Mouse (Mus musculus) heart, adult 11 months (tissue): ENCODE measurements around the gene March4.

Experiments used
- DNase-seq: peaks from one replicate; pipeline ENCODE4 v3.0.0; 2022

The March4 gene

DNA sequence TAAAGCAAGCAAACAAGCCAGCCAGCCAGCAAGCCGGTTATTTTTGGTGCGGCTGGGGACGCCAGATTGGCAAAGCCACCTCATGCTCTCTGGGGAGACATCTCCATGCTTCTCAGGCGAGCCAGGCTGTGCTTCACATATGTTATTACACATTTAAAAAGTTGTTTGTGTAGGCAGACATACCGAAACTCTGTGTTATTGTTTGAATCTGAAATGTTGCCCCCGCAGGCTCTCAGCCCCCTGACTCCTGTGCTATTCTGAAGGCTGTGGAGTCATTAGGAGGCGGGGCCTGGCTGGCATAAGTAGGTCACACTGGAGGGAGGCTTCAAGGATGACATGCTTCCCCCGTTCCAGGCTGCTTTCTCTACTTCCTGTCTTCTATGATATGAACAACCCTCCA is 97.6 kb downstream of the March4 start:
- DNase-seq, result no peak

DNA sequence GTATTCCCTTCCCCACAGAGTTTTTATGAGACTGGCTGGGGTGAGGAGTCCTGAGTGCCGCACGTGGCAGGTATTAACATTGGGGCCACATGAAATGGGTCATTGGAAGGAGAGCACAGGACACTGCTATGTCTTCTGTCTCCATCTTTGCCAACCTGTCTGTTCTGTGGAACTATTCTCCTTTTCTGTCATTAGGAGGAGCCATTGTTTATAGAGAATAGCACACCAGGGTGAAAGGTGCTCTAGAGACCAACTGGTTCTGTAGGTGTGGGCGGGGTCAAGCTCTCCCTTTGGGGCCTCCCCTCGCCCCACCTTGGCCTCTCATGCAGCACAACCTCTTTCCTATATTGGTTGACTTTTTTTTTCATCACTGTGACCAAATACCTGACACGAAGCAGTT is 99.8 kb downstream of the March4 start:
- no peak for DNase-seq

DNA sequence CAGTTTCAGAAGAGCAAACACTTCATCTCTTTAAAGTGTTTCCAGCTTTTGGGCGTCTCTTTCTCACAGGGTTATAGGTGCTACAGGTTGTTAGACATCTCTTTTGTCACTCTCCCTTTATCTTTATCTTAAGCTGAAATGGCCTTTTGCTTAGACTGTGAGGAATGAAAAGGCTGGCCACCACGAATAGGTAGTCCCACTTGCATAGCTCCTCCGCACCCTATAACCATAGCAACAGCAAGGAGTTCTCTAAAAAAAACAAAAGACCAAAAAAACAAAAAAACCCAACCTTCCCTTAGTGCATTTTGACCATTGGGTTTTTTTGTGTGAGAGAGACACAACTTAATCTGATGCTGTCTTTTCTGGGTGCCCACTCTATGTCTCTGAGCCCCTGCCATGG is 102.2 kb downstream of the March4 start:
- no peak for DNase-seq

DNA sequence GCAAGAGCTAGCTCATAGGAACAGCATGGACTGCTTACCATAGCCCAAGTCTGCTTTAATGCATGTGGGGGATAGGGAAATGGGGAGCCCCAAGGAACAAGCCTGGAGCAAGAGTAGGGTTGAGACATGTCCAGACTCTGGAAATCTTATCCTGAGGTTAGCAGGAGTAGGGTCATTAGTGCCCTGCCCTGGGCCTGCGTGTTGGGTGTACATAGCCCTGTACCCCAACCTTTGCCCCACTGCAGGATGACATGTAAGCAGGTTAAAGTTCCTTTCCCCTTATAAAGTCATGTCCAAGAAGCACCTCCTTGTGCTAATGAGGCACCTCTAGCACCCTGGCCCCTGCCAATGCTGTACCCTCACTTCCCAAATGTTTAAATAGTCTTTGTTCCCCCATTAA is 104.2 kb downstream of the March4 start:
- no peak for DNase-seq

DNA sequence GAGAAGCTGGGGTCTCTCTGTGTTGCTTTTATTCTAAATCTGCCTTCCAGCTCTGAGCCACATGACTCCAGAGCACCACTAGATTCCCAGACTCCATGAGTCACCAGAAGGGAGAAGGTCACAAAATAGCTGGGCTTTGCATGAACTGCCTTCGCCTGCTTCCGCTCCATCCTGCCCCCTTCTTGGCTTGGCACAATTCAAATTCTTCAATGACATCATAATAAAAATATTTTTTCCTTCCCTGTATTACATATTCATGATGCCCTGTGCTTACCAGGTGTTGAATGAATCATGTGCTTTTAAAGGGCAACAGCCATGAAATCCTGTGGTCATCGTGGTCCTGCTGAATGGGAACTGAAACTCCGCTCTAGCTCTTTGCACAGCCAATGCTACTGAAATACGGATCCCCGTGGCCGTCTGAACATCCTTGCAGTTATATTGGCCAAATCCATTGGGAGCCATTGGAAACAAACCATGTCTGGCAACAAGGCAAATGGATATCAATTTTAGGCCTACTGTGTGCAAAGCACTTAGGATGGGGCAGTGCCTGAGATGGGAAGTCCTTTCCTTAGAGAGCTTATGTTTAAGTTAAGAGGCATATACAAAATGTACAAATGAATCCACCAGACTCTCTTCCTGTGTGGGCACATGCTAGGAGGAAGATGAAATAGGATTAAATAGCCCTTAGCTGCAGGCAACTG is 107.5 kb downstream of the March4 start:
- no peak for DNase-seq

DNA sequence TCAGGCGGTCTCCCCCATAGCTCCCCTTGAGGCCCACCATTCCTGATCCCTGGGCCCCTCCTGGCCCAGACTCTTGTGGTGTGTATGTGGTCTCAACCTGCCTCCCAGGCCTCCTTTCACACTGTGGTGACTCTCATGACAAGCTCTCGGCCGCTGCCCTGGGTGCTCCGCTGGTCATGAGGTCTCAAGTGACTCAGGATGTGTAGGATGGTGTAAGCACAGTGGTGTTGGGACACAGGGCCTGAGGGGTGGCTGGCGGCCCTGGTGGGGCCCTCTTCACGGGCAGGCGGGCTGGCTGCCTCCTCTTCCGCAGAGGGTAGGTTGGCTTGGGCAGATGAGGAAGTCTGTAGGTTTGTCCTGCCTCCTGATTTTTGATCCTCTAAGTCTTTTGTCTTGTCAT is 108.2 kb downstream of the March4 start:
- DNase-seq, result no peak

DNA sequence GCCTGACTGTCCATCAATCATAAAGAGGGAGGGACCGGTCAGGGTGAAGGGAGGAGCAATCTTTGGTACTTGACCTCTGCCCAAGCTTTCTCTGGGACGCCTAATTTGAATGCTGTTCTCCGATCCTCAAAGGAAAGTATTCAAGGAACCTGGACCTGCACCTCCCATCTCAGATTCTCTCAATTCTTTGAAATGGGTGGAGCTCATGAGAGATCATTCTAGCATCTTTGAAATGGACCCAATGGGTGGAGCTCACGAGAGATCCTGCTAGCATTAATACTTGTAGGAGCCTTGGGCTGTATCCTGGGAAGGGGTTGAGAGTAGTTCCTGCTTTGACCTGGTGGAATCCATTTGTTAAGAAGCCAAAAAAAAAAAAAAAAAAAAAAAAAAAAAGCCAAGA is 110.3 kb downstream of the March4 start:
- no peak for DNase-seq

DNA sequence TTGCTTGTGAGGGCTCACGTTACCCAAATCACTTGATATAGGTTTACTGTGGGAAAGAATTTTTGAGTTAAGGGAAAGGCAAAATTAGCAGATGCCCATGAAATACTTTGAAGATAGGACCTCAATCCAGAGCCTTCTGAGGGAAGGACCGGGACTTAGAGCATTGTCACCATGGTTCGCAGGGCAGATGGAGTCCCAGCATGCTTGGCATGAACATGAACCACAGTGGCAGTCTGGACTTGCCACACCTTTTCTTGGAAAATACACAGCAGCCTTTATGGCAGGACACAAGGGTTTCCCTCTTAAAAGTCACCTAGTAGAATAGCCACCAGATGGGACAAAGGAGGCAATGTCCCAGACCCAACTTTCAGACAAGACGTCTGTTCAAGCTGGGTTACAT is 114.6 kb downstream of the March4 start:
- no peak for DNase-seq

DNA sequence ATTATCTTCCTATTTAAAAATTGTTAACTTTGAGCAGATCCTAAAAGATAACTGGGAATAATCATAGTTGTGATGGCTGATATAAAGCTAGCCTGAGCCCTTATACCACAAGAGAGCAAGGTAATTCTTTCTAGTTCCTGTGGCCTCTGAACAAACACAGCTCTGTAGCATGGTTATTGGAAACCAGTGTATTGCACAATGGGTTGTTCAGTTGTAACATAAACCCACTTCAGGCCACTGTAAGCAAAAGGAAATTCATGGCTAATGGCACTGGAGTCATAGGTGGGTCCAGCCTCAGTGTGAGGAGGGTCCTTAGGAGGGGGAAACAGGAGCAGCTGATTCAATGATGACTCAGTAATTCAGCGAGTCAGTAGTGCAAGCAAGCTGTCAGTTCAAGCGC is 116.5 kb downstream of the March4 start:
- DNase-seq, result no peak

DNA sequence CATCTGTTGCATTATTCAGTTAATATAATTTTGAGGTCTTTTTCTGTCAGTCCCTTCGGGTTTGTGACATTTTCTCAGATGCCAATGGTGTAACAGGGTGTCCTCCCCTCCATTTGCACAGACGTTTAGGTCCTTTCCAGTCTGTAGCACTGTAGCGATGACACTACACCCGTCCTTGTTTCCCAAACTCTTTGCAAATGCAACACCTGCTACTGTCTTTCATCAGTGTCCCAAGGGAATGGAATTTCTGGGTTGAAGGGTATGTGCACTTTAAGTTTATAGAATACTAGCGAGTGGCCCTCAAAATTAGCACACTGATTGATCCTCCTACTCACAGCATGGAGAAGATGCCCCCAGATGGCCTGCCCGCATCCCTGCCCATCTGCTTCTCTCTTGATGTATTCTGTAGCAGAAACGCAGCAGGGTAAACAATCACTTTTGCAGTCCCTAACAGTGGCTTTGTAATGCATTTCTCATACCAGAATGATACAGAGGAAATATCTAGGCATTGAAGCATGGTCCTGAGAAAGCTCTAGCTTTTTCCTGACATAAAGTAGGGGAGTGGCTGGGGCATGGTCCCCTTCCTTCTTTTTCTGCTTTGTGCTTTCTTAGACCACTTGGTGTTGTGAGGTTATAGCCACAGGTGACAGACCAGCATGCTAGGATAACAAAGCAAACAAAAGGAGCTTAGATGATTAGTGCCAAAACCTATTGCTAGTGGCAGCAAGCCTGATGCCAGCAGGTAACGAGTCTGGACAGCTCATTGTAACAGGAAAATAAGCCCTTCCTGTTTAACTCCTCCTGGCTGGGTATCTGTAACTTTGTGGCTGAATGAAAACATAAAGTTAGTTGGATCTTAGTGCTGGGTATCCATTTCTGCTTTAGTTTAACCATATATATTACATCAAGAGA is 117.7 kb downstream of the March4 start:
- DNase-seq, result no peak

DNA sequence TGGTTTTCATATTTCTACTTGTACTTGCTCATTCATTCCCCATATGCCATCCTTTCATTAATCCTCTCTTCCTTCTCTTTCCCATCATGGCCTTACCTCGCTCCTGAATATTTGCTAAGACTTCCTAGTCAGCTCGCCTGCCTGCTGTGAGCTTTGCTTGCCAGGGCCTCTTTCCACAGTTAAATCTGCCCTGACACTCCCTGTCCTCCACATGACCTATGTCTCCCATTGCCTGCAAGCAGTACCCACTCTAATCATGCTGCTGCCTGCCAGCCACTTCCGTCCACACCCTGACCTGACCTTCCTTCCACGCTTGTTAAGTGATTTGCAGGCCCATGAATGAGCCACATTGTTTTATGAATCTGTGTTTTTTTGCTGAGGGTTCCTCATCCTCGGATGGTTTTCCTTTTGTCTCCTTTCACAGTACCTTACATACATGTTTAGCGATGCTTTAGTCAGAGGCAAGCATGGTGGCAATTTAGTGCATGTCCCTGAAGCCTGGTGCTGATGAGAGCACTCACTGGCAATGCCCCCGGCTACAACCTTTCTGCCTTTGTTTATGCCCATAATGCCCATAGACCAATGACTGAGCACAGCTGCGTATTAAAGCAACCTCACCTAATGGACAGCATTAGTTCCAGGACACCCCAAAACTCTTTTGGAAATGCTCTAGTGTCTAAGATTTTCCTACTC is 122.0 kb downstream of the March4 start:
- no peak for DNase-seq

DNA sequence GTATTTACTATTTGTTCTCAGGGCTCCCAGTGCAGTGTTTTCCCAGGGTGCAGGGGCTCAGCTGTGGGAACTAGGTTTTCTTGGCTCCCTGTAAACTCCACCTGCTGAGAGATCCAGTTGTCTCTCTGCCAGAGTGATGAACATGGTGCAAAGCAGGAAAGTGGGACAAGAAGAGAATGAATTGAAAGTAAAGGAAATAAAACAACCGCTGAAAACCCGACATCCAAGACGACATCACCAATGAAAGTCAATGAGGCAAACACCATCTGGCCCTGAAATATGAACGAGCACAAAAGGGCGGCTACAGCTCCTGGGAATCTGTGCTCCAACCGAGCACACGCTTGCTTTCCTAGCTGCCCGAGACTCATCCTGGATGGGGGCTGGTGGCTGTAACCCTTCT is 122.6 kb downstream of the March4 start:
- no peak for DNase-seq

DNA sequence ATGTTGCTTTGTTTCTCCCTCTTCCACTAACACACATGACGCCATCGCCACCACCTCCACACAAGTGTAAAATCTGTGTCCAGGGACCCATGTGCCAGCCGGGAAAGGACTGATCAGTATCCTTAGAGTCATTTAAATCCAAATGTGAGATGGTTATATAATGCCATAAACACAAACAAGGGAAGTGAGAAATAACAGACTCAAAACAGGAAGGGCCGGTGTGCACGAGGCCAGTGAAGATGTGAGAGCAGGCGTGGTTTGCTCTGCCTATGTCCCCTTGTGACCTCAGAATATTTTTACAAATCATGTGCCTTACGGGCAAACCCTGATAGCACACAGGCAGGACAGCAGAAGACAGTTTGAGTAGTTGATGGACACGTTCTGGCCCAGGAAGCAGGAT is 123.5 kb downstream of the March4 start:
- DNase-seq, result no peak

DNA sequence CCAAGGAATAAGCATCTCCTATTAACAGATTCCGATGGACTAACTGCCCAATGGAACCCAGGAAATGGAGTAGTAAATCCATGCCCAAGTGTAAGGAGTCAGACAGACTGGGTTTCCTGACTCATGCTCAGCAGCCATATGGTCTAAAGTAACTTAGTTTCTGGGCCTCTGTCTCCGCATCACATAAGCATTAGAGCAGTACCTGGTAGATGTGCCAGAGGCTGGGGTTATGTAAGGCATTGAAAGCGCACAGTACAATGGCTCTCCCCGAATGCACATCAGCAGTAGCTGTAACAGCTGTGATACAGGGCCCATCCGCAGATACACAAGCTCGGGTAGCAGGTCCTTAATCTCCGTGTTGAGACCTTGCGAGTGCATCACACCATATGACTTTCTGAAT is 125.6 kb downstream of the March4 start:
- DNase-seq, result no peak

DNA sequence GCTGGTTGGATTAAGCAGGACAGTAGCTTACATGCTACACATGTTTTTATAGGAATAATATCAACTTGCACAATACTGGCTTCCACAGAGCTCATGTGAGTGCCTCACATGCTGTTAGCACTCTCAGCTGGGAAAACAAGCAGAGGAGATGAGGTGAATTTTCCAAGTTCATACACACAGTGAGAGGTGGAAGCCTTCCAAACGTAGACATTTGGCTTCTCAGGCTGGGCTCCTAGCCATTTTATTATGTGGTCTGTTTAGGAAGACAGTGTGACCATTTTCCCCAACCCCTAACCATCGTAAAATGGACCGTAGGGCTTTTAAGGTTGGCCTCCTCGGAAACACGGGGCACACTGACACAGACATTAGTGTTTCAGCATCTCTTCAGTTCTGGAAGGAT is 126.8 kb downstream of the March4 start:
- no peak for DNase-seq

DNA sequence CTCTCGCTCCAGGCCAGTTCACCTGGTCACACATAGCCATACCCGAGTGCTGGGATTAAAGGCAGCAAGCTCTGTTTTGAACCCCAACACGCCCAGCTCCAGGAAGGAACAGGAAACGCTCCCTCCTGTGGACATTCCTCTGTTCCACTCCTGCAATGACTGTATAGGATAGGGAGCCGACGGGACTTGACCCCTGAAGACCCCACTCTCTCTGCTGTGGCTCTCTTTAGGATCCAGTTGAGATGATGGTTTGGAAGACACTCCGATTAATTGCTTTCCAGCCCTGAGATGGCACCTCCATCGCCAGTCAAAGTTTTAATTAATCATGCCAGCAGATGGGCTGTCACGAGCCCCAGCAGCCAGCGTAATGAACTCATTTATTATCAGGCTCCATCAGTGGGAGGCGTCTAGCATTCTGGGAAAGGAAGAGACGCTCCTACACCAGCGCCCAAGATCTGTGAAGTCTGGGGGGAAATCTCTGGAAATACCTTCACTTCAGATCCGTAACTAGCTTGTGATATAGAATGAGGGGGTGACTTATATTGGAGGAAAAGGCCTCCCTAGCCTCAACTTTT is 130.1 kb downstream of the March4 start:
- no peak for DNase-seq

DNA sequence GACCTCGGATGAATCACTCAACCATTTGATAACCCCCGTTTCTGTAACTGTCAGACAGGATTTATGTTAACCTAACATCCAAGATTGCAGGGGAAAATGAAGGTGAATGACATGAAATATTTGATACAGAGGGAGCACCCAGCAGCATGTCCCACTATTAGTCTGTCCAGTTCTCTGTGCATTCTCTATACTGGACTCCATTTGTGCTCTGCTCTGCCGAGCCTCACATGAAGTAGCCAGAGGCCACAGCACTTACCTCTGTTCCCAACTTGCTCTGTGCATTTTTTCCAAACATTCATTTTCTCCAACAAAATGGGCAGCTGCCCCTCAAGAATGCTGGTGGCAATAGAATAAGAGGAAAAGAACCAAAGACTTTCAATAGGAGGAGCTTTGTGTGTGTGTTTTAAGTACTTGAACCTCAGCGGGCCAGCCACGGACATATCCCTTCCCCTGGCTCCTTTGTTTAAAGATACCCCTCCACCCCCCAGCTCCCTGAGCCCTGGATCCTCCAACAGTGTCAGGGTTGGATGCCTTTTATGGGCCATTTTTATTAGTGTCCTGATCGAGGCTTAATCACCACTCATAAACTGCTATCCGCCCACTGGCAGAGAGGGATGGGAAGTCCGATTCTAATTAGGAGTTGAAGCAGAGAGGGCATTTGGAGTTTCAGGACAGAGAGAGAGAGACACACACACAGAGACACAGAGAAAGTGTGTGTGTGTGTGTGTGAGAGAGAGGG is 135.2 kb downstream of the March4 start:
- DNase-seq, result no peak

DNA sequence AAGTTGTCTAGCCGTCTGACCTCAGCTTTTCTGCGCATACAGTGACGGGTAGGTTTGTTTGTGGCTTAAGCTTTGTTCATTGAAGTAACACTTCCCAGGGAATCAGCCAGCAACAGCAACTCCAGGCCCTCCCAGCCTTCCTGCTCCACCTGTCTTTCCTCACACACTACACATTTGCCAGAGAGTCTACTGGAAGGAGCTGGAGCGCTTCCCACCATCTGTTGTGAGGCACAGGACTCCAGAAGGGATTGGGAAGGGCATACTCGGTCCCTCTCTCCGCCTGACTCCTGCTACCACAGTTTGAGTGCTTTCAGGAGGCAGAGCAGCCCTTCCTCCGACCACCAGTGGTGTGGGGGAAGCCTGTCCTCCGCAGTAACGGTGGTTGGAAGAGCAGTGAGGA is 136.1 kb downstream of the March4 start:
- DNase-seq, result peak; percentile 80

DNA sequence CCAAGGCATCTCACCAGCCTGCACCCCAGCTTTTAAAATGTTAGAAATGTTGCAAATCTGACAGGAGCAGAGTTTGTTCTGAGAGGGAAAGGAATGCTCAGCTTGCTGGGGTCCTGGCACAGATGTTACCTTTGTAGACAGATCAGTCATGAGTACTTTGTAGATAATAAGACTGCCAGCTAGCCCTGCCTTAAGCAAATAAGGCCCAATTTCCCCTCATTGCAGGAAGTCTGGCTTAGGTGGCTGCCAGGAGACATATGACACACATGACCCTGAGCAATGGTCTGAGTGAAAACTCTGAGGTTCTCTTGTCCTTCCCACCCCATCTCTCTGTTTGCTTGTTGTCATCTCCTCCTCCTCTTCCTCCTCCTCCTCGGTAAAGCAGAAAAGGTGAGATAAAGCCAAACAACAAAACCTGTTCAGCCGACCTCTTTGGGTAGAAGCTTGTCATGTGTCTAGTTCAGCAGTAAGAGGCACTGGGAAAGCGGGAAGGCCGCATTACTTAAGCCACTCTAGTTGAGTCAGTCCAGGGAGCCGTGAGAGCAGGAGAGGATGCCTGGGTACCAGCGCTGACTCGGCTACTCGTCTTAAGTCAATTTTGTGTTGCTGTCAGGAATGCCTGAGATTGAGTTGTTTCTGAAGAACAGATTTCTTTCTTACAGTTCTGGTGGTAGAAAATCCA is 136.9 kb downstream of the March4 start:
- DNase-seq, result no peak

DNA sequence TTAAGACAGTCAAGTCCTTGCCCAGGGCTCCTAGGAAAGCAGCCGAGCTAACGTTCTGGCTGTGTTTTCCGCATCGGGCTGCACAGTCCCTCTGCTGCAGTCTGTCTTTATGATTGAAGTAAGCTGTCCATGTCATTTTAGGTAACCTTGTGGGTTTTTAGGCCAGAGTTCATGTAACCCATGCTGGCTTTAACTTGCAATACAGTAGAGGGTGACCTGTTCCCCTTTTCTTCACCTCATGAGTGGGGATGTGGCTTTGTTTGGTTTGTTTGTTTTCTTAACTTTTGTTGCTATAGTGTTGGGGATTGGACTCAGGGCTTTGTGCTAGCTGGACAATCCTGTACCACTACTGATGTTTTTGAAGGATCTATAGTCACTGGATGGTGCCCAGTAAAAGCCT is 146.3 kb downstream of the March4 start:
- peak; percentile 39 for DNase-seq

DNA sequence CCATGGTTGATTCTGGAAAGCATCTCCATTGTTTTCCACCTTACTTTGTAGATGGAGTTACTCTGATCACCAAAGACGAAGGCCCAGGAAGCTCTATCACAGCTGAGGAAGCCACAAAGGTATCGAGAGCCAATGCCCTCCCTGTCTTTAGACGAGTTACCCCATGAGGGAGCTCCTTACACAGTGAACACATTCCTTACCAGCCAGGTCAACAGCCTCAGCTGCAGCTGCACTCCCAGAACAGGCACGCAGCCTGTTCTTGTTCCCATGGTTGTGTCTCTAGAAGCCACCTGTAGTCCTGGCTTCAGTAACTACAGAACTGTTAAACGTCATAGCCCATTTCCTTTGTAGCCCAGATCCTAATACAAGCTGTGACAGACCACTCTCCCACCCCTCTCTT is 153.1 kb downstream of the March4 start:
- DNase-seq, result no peak

DNA sequence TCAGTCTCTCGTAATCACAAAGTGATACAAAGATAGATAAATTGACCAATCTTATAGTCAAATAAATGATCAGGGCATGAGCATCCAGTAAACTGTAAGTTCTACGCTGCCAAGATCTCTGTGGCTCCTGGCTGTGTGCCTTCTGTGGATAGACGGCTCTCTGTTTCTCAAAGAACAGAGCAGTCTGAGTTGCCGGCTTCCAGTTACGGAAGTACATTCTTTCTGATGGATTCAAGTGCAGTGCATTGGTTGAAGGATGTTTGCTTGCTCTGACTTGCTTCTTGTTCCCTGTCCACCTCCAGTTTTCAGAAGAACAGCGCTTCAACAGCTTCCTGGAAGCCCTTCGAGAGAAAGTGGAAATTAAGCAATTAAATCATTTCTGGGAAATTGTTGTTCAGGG is 153.7 kb downstream of the March4 start:
- DNase-seq, result no peak
